7 mouse cellular contexts compared by ENCODE assay signal in the genomic region with DNA sequence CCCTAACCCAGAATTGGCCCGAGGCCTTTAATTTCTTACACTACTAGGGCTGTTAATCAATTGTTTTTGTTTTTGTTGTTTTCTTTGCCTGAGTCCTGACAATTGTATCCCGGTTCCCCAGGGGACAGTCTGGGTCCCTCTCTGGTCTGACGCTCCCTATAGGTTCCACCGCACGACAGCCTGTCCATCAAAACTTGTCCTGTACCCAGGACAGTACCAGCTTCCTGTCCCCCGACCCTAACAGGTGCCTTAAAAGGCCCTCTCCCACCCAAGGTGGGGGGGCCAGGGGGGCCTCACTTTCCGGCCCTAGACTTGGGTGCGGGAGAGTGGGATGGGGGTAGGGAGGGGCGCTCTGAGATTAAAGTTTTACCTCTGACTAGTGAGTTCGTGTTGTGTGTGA. TPM values are rescaled to one million over a fixed set of nuclear protein-coding genes. Genes with fewer than 3 reads are reported as not detected.
DNase-seq lines count a peak whose midpoint lies in the region; ATAC-seq lines count a peak whose summit lies in the region.

No protein-coding gene starts in this region.

- ATAC-seq in lung, embryonic 16.5 days (ENCODE audit: low read depth): peak; percentile 0; the same call in 1 of the 2 replicates
- no peak for ATAC-seq in forebrain, embryonic 12.5 days (ENCODE audit: low FRiP score)
- no peak for ATAC-seq in limb, embryonic 13.5 days (ENCODE audit: low FRiP score, low read depth)
- ATAC-seq in stomach, embryonic 15.5 days (ENCODE audit: insufficient read depth, low FRiP score, low read depth): no peak

- peak overlapping the region; percentile 87 for H3K4me2 ChIP-seq in lung, embryonic 16.5 days (ENCODE audit: low read depth, low read length)
- H3K4me2 ChIP-seq in forebrain, embryonic 12.5 days: peak overlapping the region; percentile 85
- H3K4me2 ChIP-seq in limb, embryonic 13.5 days (replicated peaks): peak overlapping the region; percentile 90
- H3K4me2 ChIP-seq in stomach, embryonic 15.5 days: peak overlapping the region; percentile 88

- H3K27ac ChIP-seq in lung, embryonic 16.5 days (ENCODE audit: low read length): peak overlapping the region; percentile 98
- peak overlapping the region; percentile 92 for H3K27ac ChIP-seq in forebrain, embryonic 12.5 days
- H3K27ac ChIP-seq in limb, embryonic 13.5 days: peak overlapping the region; percentile 93
- H3K27ac ChIP-seq in stomach, embryonic 15.5 days: peak overlapping the region; percentile 99

- peaks cover 5% of the 10 kb centered on the region; the same call in 1 of the 2 replicates for H3K36me3 ChIP-seq in lung, embryonic 16.5 days (ENCODE audit: control insufficient read depth, insufficient read depth, low read length)
- H3K36me3 ChIP-seq in forebrain, embryonic 12.5 days (replicated peaks): peaks cover 13% of the 10 kb centered on the region
- H3K36me3 ChIP-seq in limb, embryonic 13.5 days: peaks cover 27% of the 10 kb centered on the region
- H3K36me3 ChIP-seq in stomach, embryonic 15.5 days: peaks cover 7% of the 10 kb centered on the region; the same call in 1 of the 2 replicates

- H3K9ac ChIP-seq in lung, embryonic 16.5 days (ENCODE audit: low read length): peak overlapping the region; percentile 74
- H3K9ac ChIP-seq in forebrain, embryonic 12.5 days: peak overlapping the region; percentile 71
- H3K9ac ChIP-seq in limb, embryonic 13.5 days: peak overlapping the region; percentile 73
- H3K9ac ChIP-seq in stomach, embryonic 15.5 days: peak overlapping the region; percentile 56

- peak overlapping the region; percentile 59 for H3K4me3 ChIP-seq in lung, embryonic 16.5 days (ENCODE audit: low read length)
- peak overlapping the region; percentile 49 for H3K4me3 ChIP-seq in forebrain, embryonic 12.5 days (replicated peaks)
- H3K4me3 ChIP-seq in limb, embryonic 13.5 days: peak overlapping the region; percentile 56
- H3K4me3 ChIP-seq in stomach, embryonic 15.5 days (replicated peaks): peak overlapping the region; percentile 57

- no peaks in the 10 kb centered on the region for H3K27me3 ChIP-seq in lung, embryonic 16.5 days (ENCODE audit: control insufficient read depth, insufficient read depth, low read depth, low read length)
- no peaks in the 10 kb centered on the region for H3K27me3 ChIP-seq in forebrain, embryonic 12.5 days
- H3K27me3 ChIP-seq in limb, embryonic 13.5 days: no peaks in the 10 kb centered on the region
- H3K27me3 ChIP-seq in stomach, embryonic 15.5 days (replicated peaks): no peaks in the 10 kb centered on the region

- 44% methylated on average over 10 of the region's 10 CpGs for WGBS in lung, embryonic 16.5 days
- WGBS in forebrain, embryonic 12.5 days: 36% methylated on average over 10 of the region's 10 CpGs
- WGBS in limb, embryonic 13.5 days: 44% methylated on average over 10 of the region's 10 CpGs
- 41% methylated on average over 10 of the region's 10 CpGs for WGBS in stomach, embryonic 15.5 days

- peaks cover 42% of the 10 kb centered on the region for H3K4me1 ChIP-seq in lung, embryonic 16.5 days (replicated peaks; ENCODE audit: control insufficient read depth, insufficient read depth, low read length)
- peaks cover 63% of the 10 kb centered on the region for H3K4me1 ChIP-seq in forebrain, embryonic 12.5 days
- peaks cover 73% of the 10 kb centered on the region for H3K4me1 ChIP-seq in limb, embryonic 13.5 days
- H3K4me1 ChIP-seq in stomach, embryonic 15.5 days: peaks cover 63% of the 10 kb centered on the region

- DNase-seq in lung, postnatal 25 days (ENCODE audit: low spot score): no peak
- no peak for DNase-seq in layer of hippocampus, adult 18-20 months (ENCODE audit: low spot score in 2 of 2)
- DNase-seq in adrenal gland, adult (ENCODE audit: inconsistent age in 2 of 2, low spot score in 1 of 2): no peak

- H3K9me3 ChIP-seq in lung, embryonic 16.5 days (ENCODE audit: control insufficient read depth, low read length): no peaks in the 10 kb centered on the region
- no peaks in the 10 kb centered on the region for H3K9me3 ChIP-seq in forebrain, embryonic 12.5 days
- no peaks in the 10 kb centered on the region for H3K9me3 ChIP-seq in limb, embryonic 13.5 days
- H3K9me3 ChIP-seq in stomach, embryonic 15.5 days: no peaks in the 10 kb centered on the region

RNA-seq across cellular contexts. Expression of a gene that starts 1.9 kb away (rescaled TPM):
- polyA plus RNA-seq in lung, embryonic 16.5 days (2015; fragmentation: Nextera tagmentation; extraction: Ambion mirVana): 38.0 and 39.0 TPM in 2 replicates
- polyA plus RNA-seq in forebrain, embryonic 12.5 days (2016; fragmentation: Nextera tagmentation; extraction: Ambion mirVana): 37.8 and 39.1 TPM in 2 replicates
- polyA plus RNA-seq in limb, embryonic 13.5 days (2015; fragmentation: Nextera tagmentation; extraction: Ambion mirVana): 33.1 and 33.9 TPM in 2 replicates
- polyA plus RNA-seq in stomach, embryonic 15.5 days (2015; fragmentation: Nextera tagmentation; extraction: Ambion mirVana): 25.5 and 32.7 TPM in 2 replicates
- 10 to 100 TPM; 25.3 to 27.8 TPM for total RNA-seq in layer of hippocampus, adult 18-20 months (2021)

RNA-seq across cellular contexts. Expression of a gene that starts 6.2 kb away (rescaled TPM):
- polyA plus RNA-seq in lung, embryonic 16.5 days (2015; fragmentation: Nextera tagmentation; extraction: Ambion mirVana): 83.7 and 84.4 TPM in 2 replicates
- 80.7 and 83.8 TPM in 2 replicates for polyA plus RNA-seq in forebrain, embryonic 12.5 days (2016; fragmentation: Nextera tagmentation; extraction: Ambion mirVana)
- 86.0 and 90.5 TPM in 2 replicates for polyA plus RNA-seq in limb, embryonic 13.5 days (2015; fragmentation: Nextera tagmentation; extraction: Ambion mirVana)
- polyA plus RNA-seq in stomach, embryonic 15.5 days (2015; fragmentation: Nextera tagmentation; extraction: Ambion mirVana): 64.5 and 72.0 TPM in 2 replicates
- total RNA-seq in layer of hippocampus, adult 18-20 months (2021): 10 to 100 TPM; 67.9 to 70.6 TPM

RNA-seq across cellular contexts. Expression of a gene that starts 6.2 kb away (rescaled TPM):
- 92.3 and 95.6 TPM in 2 replicates for polyA plus RNA-seq in lung, embryonic 16.5 days (2015; fragmentation: Nextera tagmentation; extraction: Ambion mirVana)
- 95.2 and 96.0 TPM in 2 replicates for polyA plus RNA-seq in forebrain, embryonic 12.5 days (2016; fragmentation: Nextera tagmentation; extraction: Ambion mirVana)
- polyA plus RNA-seq in limb, embryonic 13.5 days (2015; fragmentation: Nextera tagmentation; extraction: Ambion mirVana): 112 and 122 TPM in 2 replicates
- polyA plus RNA-seq in stomach, embryonic 15.5 days (2015; fragmentation: Nextera tagmentation; extraction: Ambion mirVana): 110 and 112 TPM in 2 replicates
- total RNA-seq in layer of hippocampus, adult 18-20 months (2021): 10 to 100 TPM; 76.2 to 79.7 TPM

RNA-seq across cellular contexts. Expression of a gene that starts 14.6 kb away (rescaled TPM):
- polyA plus RNA-seq in lung, embryonic 16.5 days (2015; fragmentation: Nextera tagmentation; extraction: Ambion mirVana): 302 and 307 TPM in 2 replicates
- 595 and 609 TPM in 2 replicates for polyA plus RNA-seq in forebrain, embryonic 12.5 days (2016; fragmentation: Nextera tagmentation; extraction: Ambion mirVana)
- polyA plus RNA-seq in limb, embryonic 13.5 days (2015; fragmentation: Nextera tagmentation; extraction: Ambion mirVana): 502 and 514 TPM in 2 replicates
- 291 and 320 TPM in 2 replicates for polyA plus RNA-seq in stomach, embryonic 15.5 days (2015; fragmentation: Nextera tagmentation; extraction: Ambion mirVana)
- 100 to 1,000 TPM; 341 to 350 TPM for total RNA-seq in layer of hippocampus, adult 18-20 months (2021)

RNA-seq across cellular contexts. Expression of a gene that starts 37.5 kb away (rescaled TPM):
- polyA plus RNA-seq in lung, embryonic 16.5 days (2015; fragmentation: Nextera tagmentation; extraction: Ambion mirVana): 97.3 and 102 TPM in 2 replicates
- 172 and 178 TPM in 2 replicates for polyA plus RNA-seq in forebrain, embryonic 12.5 days (2016; fragmentation: Nextera tagmentation; extraction: Ambion mirVana)
- polyA plus RNA-seq in limb, embryonic 13.5 days (2015; fragmentation: Nextera tagmentation; extraction: Ambion mirVana): 118 and 119 TPM in 2 replicates
- polyA plus RNA-seq in stomach, embryonic 15.5 days (2015; fragmentation: Nextera tagmentation; extraction: Ambion mirVana): 88.7 and 91.0 TPM in 2 replicates
- total RNA-seq in layer of hippocampus, adult 18-20 months (2021): 100 to 1,000 TPM in 1 of 2 experiments, 10 to 100 TPM in 1; 96.8 to 101 TPM
